Mouse (Mus musculus) brain, embryonic 18.5 days (tissue): ENCODE results near the gene Fut1.
A peak's percentile ranks its signal among the peaks of the same experiment; 100 is the strongest.

Experiments used
- DNase-seq: peaks from one replicate; pipeline ENCODE4 v3.0.0-alpha.2; 2012; ENCODE audit warnings: low read depth, low spot score

Gene Fut1

DNA sequence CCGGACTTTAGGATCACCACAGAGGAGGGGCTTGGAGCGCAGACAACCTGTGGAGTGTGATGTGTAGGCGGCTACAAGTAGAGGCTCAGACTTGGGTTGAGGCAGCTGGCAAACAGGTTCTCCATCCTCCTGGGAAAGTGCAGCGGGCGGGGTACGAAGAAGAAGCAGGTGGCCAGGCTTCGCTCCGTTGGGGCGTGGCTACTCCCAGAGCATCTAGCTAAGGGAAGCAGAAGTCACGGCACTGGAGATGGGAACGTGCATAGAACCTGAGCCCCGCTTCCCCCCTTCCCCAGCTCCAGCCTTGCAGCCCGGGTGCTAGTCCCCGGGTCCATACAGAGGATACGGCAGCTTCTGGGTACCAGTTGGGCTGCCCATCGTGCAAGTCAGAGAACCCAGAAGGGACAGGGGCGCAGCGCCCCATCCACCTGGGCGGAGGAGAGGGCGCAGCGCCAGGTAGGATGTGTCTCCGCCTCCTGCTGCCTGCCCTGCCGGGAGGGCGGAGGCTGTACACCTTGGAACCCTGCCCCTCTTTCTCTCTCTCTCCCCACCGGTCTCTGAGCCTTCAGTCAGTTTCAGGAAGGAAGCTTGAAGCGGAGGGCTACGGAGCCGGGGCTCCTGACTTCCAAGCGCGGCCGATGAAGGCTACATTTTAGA, at the start of gene Fut1:
Gene Fut1 (plus strand): TSS at position 248 of the 654 bp plus-strand sequence.
- DNase-seq: no peak

GRCm38 (mm10) chr7:45567780-45568516, 49.1 kb upstream of the Fut1 start:
- DNase-seq: peak; percentile 73

DNA sequence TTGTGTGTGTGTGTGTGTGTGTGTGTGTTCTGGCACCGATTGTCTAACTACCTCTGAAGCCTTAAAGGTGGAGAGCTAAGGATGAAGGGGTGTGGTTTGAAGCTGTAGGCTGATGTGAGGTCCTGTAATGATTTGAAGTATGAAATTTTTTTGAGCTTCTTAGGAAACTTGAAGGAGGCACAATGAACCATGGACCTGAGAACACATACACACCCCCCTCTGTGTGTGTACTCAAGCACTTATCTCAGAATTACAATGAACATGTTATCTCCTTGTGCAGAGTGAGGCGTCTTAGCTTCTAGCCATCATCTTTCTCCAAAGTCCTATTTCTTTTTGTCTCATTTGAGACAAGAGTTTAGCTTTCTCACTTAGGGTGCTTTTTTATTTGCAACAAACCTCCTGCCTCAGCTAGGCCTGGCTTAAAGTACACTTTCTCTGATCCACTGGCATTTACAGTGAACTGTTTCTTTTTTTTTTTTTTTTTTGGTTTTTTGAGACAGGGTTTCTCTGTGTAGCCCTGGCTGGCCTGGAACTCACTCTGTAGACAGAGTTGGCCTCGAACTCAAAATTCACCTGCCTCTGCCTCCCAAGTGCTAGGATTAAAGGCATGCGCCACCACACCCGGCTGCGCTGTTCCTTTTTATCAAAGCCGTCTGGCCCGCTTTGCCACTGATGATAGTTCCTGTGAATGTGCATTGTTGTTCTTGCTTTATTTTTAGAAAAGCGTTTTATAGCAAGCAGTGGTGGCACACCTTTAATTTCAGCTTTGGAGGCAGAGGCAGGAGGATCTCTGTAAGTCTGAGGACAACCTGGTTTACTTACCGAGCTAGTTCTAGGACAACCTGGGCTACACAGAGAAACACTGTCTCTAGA, 48.3 kb upstream of the Fut1 start:
- DNase-seq: no peak

DNA sequence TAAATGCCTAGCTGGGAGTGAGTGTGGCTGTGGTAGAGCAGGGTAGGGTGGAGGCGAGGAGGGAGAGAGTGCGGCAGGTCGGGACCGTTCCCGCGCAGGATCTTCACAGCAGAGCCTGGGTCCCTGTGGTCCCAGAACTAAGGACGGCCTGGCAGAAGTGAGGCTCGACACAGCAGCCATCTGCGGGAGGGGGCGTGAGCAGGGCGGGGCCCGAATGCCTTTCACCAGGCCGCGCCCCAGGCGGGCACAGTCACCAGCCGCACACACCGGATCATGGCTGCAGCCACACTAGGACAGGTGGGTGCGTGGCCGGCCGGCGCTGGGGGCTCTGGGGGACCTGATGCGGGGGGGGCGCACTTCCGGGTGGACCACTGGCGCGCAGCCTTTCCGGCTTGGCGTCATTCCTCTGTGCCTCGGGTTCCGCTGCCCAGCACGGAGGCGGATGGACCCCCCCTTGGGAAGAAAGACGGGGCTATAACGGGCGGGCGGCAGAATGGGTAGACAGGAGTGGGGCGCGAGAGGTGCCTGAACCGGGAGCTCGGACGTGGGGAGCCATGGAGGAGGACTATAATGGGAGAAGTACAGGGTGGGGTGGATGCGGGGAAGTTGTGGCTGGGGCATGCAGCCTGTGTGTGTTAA, 46.9 kb upstream of the Fut1 start, which contains the start of gene Bcat2:
Gene Bcat2 (plus strand): TSS at position 51 of the 639 bp plus-strand sequence.
- no peak for DNase-seq

DNA sequence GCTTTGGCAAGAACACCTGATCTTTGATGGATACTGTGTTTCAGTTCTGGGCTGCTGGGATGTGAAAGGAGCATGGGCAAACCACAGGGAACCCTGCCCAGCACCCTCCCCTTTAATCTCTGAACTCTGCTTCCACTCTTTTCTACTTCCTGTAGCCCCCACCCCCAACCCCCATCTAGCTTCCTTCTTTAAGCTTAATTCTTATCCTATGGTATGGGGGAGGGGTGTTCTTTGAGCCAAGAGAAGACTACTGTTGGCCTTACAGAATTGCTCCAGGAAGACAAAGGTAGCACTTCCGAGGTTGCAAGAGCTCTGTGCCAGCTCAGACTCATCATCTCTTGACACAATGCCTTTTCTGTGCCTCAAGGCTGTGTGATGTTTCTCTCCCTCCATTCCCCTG, 45.1 kb upstream of the Fut1 start:
- DNase-seq: no peak

DNA sequence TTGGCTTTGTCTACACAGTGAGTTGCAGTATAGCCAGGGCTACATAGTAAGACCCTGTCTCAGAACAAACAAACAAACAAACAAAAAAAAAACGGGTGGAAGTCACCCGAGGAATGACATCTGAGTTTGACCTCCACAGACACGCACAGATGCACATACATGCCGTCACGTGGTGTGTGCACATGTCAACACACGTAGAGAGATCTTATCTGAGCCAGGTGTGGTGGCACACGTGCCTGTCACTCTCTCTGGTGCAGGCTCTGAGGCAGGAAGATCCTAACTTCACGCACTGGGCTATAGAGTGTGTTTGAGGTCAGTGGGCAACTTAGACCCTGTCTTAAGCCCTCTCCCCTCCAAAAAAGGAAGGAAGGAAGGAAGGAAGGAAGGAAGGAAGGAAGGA, 43.1 kb upstream of the Fut1 start:
- no peak for DNase-seq

GRCm38 (mm10) chr7:45574472-45575379, 42.4 kb upstream of the Fut1 start:
- DNase-seq: no peak

DNA sequence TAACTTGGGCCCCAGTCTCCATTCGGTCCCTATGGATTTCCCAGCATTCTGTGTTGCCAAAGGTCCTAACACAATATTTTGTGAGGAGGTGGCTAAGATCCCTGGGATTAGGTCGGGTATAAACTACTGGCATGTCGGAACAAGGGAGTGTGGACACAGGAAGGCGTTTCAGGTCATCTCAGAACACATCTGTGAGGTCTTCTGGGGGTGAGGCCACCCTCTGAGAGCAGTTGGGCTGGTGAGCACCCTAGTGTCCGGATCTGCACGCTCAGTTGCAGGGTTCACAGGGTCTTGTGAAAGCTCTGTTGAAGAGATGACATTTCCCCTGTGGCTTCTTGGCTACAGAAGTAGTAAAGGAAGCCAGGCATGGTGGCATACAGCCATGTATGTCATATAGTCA, 31.2 kb upstream of the Fut1 start:
- DNase-seq: no peak

GRCm38 (mm10) chr7:45587631-45588592, 29.2 kb upstream of the Fut1 start:
- no peak for DNase-seq

GRCm38 (mm10) chr7:45589173-45589572, 27.9 kb upstream of the Fut1 start:
- peak; percentile 98 for DNase-seq

- DNase-seq: no peak
These were observed 27.2 kb upstream of the Fut1 start for GRCm38 (mm10) chr7:45589898-45590297.

- DNase-seq: no peak
These were observed 26.2 kb upstream of the Fut1 start for GRCm38 (mm10) chr7:45590874-45591273.

DNA sequence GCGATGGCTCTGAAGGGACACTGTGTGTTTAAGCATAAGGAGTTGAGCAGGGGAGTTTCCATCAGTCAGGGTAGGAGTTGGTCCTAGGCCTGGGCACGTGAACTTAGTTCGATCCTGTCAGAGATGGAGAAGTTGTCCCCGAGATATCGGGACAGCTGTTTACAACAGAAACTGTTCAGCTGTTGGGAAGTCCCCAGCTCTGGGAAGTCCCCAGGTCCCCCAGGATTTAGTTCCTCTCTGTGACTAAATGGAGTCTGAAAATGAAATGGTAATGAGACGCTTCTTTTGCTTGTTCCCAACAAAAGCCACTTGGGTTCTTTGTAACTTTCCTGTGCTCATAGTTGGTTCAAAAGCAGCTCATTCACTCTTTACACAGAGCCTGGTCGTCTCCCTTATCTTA, 25.2 kb upstream of the Fut1 start:
- no peak for DNase-seq

GRCm38 (mm10) chr7:45593118-45593815, 23.8 kb upstream of the Fut1 start:
- no peak for DNase-seq

DNA sequence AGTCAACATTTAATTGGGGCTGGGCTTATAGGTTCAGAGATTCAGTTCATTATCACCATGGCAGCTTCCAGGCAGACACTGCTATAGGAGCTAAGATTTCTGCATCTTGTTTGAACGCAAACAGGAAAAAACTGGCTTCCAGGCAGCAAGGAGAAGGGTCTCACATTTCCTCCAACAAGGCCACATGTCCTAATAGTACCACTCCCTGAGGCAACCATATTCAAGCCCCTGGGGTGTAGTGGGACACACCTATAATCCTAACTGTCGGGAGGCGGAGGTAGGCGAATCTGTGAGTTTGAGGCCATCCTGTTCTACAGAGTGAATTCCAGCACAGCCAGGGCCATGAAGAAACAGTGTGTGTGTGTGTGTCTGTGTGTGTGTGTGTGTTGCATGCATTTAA, 21.9 kb upstream of the Fut1 start:
- DNase-seq: no peak

DNA sequence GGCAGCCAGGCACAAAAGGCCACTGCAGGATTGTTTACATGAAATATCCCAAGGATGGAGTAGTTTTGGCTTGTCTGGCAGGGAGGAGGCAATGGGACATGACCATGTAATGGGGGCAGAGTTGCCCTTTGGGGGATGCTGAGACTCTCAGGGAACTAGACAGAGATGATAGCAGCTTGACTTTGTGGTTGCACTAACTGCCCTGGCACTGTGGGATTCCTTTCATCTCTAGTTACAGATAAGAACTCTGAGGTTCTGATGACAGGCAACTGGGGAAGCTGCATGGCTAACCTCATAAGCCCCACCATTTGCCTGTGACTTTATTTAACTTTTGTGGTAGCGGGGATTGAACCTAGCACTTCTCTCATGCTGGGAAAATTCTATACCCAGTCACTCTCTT, 21.0 kb upstream of the Fut1 start:
- DNase-seq: no peak

GRCm38 (mm10) chr7:45597013-45597412, 20.1 kb upstream of the Fut1 start:
- DNase-seq: no peak

- no peak for DNase-seq
These were observed 19.6 kb upstream of the Fut1 start for GRCm38 (mm10) chr7:45597527-45597926.
